17 mouse cellular contexts compared by ENCODE assay signal in the genomic region with DNA sequence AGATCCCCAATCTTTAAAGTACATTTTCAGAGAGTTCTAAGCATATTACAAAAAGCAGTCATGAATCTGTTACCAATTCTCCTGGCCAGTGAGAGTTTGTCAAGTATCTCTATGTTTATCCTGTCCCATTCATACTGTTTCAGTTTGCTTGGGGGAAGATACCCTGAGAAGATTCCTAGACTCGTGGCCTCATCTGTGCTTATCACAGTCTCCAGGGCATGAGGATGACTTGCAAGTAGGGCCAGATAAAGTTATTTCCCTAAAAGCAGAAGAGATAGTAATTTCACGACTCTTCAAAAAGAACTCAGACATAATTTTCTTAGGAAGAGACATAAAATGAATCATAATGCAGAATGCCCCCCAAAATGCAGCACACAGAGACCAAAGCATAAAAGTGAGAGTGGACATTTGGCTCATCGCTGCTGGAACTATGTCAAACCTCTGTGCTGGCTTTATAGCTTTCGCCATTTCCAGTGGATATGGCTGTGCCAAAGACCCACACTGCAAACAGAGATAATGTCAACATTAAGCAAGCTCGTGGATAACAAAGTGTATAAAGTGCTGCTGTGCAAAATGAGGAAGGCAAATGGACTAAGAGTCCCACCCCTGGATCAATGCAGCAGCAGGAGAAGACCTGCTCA.
DNase-seq lines count a peak whose midpoint lies in the region; ATAC-seq and TF ChIP-seq lines count a peak whose summit lies in the region.
"Had no signal": no experiment of that assay in that cellular context is flagged by ENCODE, and none has a peak within 500 bp of the region (broad histone marks: within the 10 kb centered on the region; RNA-seq: fewer than 3 reads in every experiment).

No protein-coding gene starts in this region.

- no peak for TF ChIP-seq POLR2A in heart, adult 2 months (IDR thresholded peaks at IDR 0.05; ENCODE audit: insufficient read depth, low read depth, low read length)

- H3K79me2 ChIP-seq in heart, adult 2 months (replicated peaks; ENCODE audit: control insufficient read depth, insufficient read depth, low read length): no peaks in the 10 kb centered on the region

- H3K9ac ChIP-seq in liver, embryonic 12.5 days: peak overlapping the region; percentile 50
- H3K9ac ChIP-seq in heart, adult 2 months (ENCODE audit: low read depth, low read length): no peak overlapping the region
- H3K9ac ChIP-seq: embryonic facial prominence, embryonic 13.5 days; limb, embryonic 15.5 days; neural tube, embryonic 12.5 days had no signal

- peak; percentile 14 for DNase-seq in spleen, adult 12 weeks (ENCODE audit: low spot score)
- no peak for DNase-seq in spleen, adult 18-20 months
- DNase-seq in c-Kit-positive CD71-positive TER-119-negative erythroid progenitor cells, embryonic 14.5 days (ENCODE audit: low read depth): peak; percentile 66
- no peak for DNase-seq in retina, postnatal 1 day
- no peak for DNase-seq in heart, adult 2 months
- DNase-seq: cerebellum, adult 8-10 months; gastrocnemius, postnatal 14 days; layer of hippocampus, postnatal 36 days; lung, postnatal 14 days; thymus, postnatal 25 days had no signal

- TF ChIP-seq EP300 in heart, adult 2 months (IDR thresholded peaks at IDR 0.05; ENCODE audit: insufficient read depth, low read depth, low read length): no peak

- no peak for TF ChIP-seq CTCF in heart, adult 2 months (IDR thresholded peaks at IDR 0.05)

- peaks cover 35% of the 10 kb centered on the region for H3K4me1 ChIP-seq in liver, embryonic 12.5 days
- no peaks in the 10 kb centered on the region for H3K4me1 ChIP-seq in heart, adult 2 months (ENCODE audit: control insufficient read depth, insufficient read depth, low read length)
- H3K4me1 ChIP-seq: embryonic facial prominence, embryonic 13.5 days; limb, embryonic 15.5 days; midbrain, embryonic 10.5 days; neural tube, embryonic 12.5 days had no signal

- 0 out of 2 replicates have a peak overlapping the region, but pooled peaks have one; percentile 4 for H3K4me3 ChIP-seq in liver, embryonic 12.5 days
- H3K4me3 ChIP-seq in heart, adult 2 months: no peak overlapping the region
- H3K4me3 ChIP-seq: embryonic facial prominence, embryonic 13.5 days; limb, embryonic 15.5 days; midbrain, embryonic 10.5 days; neural tube, embryonic 12.5 days had no signal

- no peaks in the 10 kb centered on the region for H3K27me3 ChIP-seq in liver, embryonic 12.5 days (replicated peaks)
- H3K27me3 ChIP-seq in heart, adult 2 months (ENCODE audit: control insufficient read depth, insufficient read depth, low read length): no peaks in the 10 kb centered on the region
- H3K27me3 ChIP-seq: CH12.LX; embryonic facial prominence, embryonic 13.5 days; limb, embryonic 15.5 days; neural tube, embryonic 12.5 days had no signal

- no peaks in the 10 kb centered on the region for H3K36me3 ChIP-seq in liver, embryonic 12.5 days
- no peaks in the 10 kb centered on the region for H3K36me3 ChIP-seq in heart, adult 2 months (ENCODE audit: control insufficient read depth, insufficient read depth, low read length)
- H3K36me3 ChIP-seq: embryonic facial prominence, embryonic 13.5 days; limb, embryonic 15.5 days; midbrain, embryonic 10.5 days; neural tube, embryonic 12.5 days had no signal

- WGBS in liver, embryonic 12.5 days (ENCODE audit: insufficient replicate concordance): 14% methylated on average over 5 of the region's 5 CpGs
- WGBS in heart, adult 2 months: 45% methylated on average over 5 of the region's 5 CpGs

- peak overlapping the region; percentile 58 for H3K4me2 ChIP-seq in liver, embryonic 12.5 days
- H3K4me2 ChIP-seq: embryonic facial prominence, embryonic 13.5 days; limb, embryonic 15.5 days; neural tube, embryonic 12.5 days had no signal

- ATAC-seq in liver, embryonic 12.5 days: peak; percentile 100
- peak; percentile 96 for ATAC-seq in megakaryocyte-erythroid progenitor cell, adult 5-6 weeks (replicated peaks; ENCODE audit: low FRiP score, low TSS enrichment, poor library complexity, severe bottlenecking)

- H3K9me3 ChIP-seq in liver, embryonic 12.5 days (replicated peaks): no peaks in the 10 kb centered on the region
- H3K9me3 ChIP-seq: embryonic facial prominence, embryonic 13.5 days; limb, embryonic 15.5 days; midbrain, embryonic 10.5 days; neural tube, embryonic 12.5 days had no signal

- H3K27ac ChIP-seq in liver, embryonic 12.5 days: peak overlapping the region; percentile 94
- H3K27ac ChIP-seq in heart, adult 2 months: no peak overlapping the region
- H3K27ac ChIP-seq: embryonic facial prominence, embryonic 13.5 days; limb, embryonic 15.5 days; midbrain, embryonic 10.5 days; neural tube, embryonic 12.5 days had no signal

- intact Hi-C loops in heart, adult 2 months (cut with DNase I): no loop called here

Comparison
In these comparisons a context has a peak if more than half of its experiments do, and no peak if none do; other contexts are left out.
1. DNase-seq: peak in spleen, adult 12 weeks (single experiment) and c-Kit-positive CD71-positive TER-119-negative erythroid progenitor cells, embryonic 14.5 days (single experiment); none in spleen, adult 18-20 months (0 of 2), retina, postnatal 1 day (single experiment) and heart, adult 2 months (0 of 2).